Mouse (Mus musculus) heart, adult 2 months (tissue): ENCODE results near the gene Acta1. TPM values are rescaled to one million over a fixed set of nuclear protein-coding genes. Genes with fewer than 3 reads are reported as not detected.
A peak's percentile ranks its signal among the peaks of the same experiment; 100 is the strongest.

Source experiments
- DNase-seq, 2 experiments: peaks; one replicate each; pipeline ENCODE4 v3.0.0; 2021
- H3K27ac ChIP-seq: fragments of 200-600 bp; 2 replicates; pipeline ENCODE4 v1.8.1; 2022
- H3K27me3 ChIP-seq: fragments of 200-500 bp; 2 replicates; pipeline ENCODE4 v1.6.1; 2012; ENCODE audit warnings: mild to moderate bottlenecking, low read length, inconsistent platforms, mixed read lengths; ENCODE audit not compliant: control insufficient read depth, insufficient read depth
- H3K36me3 ChIP-seq: fragments of 200-500 bp; 2 replicates; pipeline ENCODE4 v1.6.1; 2012; ENCODE audit warnings: low read length, inconsistent platforms; ENCODE audit not compliant: control insufficient read depth, insufficient read depth
- H3K4me1 ChIP-seq: fragments of 200-500 bp; 2 replicates; pipeline ENCODE4 v1.6.1; 2011; ENCODE audit warnings: low read length; ENCODE audit not compliant: control insufficient read depth, insufficient read depth
- H3K4me3 ChIP-seq: fragments of 200-600 bp; 2 replicates; pipeline ENCODE4 v1.8.1; 2022
- H3K79me2 ChIP-seq: fragments of 200-500 bp; replicated peaks from 2 replicates; pipeline ENCODE4 v1.6.1; 2012; ENCODE audit warnings: mild to moderate bottlenecking, inconsistent platforms, low read length, moderate library complexity, mixed read lengths; ENCODE audit not compliant: control insufficient read depth, insufficient read depth
- H3K9ac ChIP-seq: fragments of 200-500 bp; 2 replicates; pipeline ENCODE4 v1.6.1; 2012; ENCODE audit warnings: low read depth, mild to moderate bottlenecking, control low read depth, inconsistent platforms, low read length, mixed read lengths
- CTCF ChIP-seq: fragments of 200-600 bp; IDR thresholded peaks from 2 replicates; pipeline ENCODE4 v1.8.1; 2022; ENCODE audit warnings: antibody characterized with exemption, mild to moderate bottlenecking, moderate library complexity
- EP300 ChIP-seq: fragments of 200-500 bp; IDR thresholded peaks from 2 replicates; pipeline ENCODE4 v1.6.1; 2011; ENCODE audit warnings: low read depth, low read length, control low read depth; ENCODE audit not compliant: insufficient read depth
- POLR2A ChIP-seq: fragments of 200-500 bp; IDR thresholded peaks from 2 replicates; pipeline ENCODE4 v1.6.1; 2011; ENCODE audit warnings: mild to moderate bottlenecking, low read depth, low read length, control low read depth; ENCODE audit not compliant: insufficient read depth
- WGBS: fragments of 180-500 bp; shearing (Covaris S2); methylation state at CpG from one replicate; pipeline ENCODE4 v1.1.7; 2018; 5-methylcytosine and 5-hydroxymethylcytosine counted together
- intact Hi-C: fragments of 180-260 bp; cut with DNase I; formaldehyde crosslinking; loops from one replicate; pipeline ENCODE4 v1.15.1; 2025
- polyA plus RNA-seq: library from polyadenylated mRNA; depleted of rRNA; stranded (reverse); fragments of >200 nt; gene quantifications from 2 replicates; pipeline ENCODE4 v1.2.3, GENCODE M21; 2012
- total RNA-seq, 2 experiments: library from RNA; stranded (reverse); gene quantifications; 2 replicates each; pipeline ENCODE4 v1.2.3; 2021

Acta1 gene
- total and polyA plus RNA-seq, 3 experiments, result 229 to 1,757 (median 294) TPM

GRCm38 (mm10) chr8:123887956-123888355 is 6.6 kb downstream of the Acta1 start:
- Histone ChIP-seq H3K79me2 (no peaks in the 10 kb centered on the region), H3K9ac (no peak overlapping the region), H3K27ac (no peak overlapping the region), H3K27me3 (peaks cover 7% of the 10 kb centered on the region), H3K4me1 (no peaks in the 10 kb centered on the region), H3K4me3 (no peak overlapping the region), H3K36me3 (no peaks in the 10 kb centered on the region)
- no peak for DNase-seq
- TF ChIP-seq POLR2A (no peak), CTCF (no peak), EP300 (no peak)
- intact Hi-C loops, result no loop called here
- WGBS, result 61% methylated on average over 2 of the region's 2 CpGs

- intact Hi-C loops, result no loop called here
- Histone ChIP-seq H3K27me3 (peaks cover 4% of the 10 kb centered on the region), H3K27ac (no peak overlapping the region)
These were observed 7.4 kb downstream of the Acta1 start for GRCm38 (mm10) chr8:123887163-123887562.

GRCm38 (mm10) chr8:123884721-123885565 is 9.6 kb downstream of the Acta1 start:
- no peak for DNase-seq
- intact Hi-C loops, result no loop called here
- 9% methylated on average over 14 of the region's 14 CpGs for WGBS
- no peaks in the 10 kb centered on the region for H3K4me1 ChIP-seq
- no peak overlapping the region for H3K4me3 ChIP-seq
- TF ChIP-seq POLR2A (no peak), EP300 (no peak), CTCF (no peak)
- H3K9ac ChIP-seq, result no peak overlapping the region
- no peaks in the 10 kb centered on the region for H3K27me3 ChIP-seq
- H3K27ac ChIP-seq, result no peak overlapping the region
- H3K79me2 ChIP-seq, result no peaks in the 10 kb centered on the region
- H3K36me3 ChIP-seq, result no peaks in the 10 kb centered on the region

More at GRCm38 (mm10) chr8:123887163-123887562, 7.4 kb downstream of the Acta1 start:
- no peaks in the 10 kb centered on the region for H3K36me3 ChIP-seq
- TF ChIP-seq POLR2A (no peak), EP300 (no peak), CTCF (no peak)
- H3K4me1 ChIP-seq, result no peaks in the 10 kb centered on the region
- no peak overlapping the region for H3K9ac ChIP-seq
- no peak for DNase-seq
- no peaks in the 10 kb centered on the region for H3K79me2 ChIP-seq
- no peak overlapping the region for H3K4me3 ChIP-seq
- WGBS, result 93% methylated on average over 4 of the region's 4 CpGs

- H3K4me1 ChIP-seq, result no peaks in the 10 kb centered on the region
- peak in 1 of 2 experiments; percentile 32 for DNase-seq
- 63% methylated on average over 4 of the region's 4 CpGs for WGBS
- H3K27ac ChIP-seq, result no peak overlapping the region
- H3K4me3 ChIP-seq, result no peak overlapping the region
- H3K36me3 ChIP-seq, result no peaks in the 10 kb centered on the region
- no peak for TF ChIP-seq POLR2A
- TF ChIP-seq EP300, result no peak
- no peak for TF ChIP-seq CTCF
- no peaks in the 10 kb centered on the region for H3K79me2 ChIP-seq
- H3K9ac ChIP-seq, result no peak overlapping the region
- intact Hi-C loops, result no loop called here
- H3K27me3 ChIP-seq, result no peaks in the 10 kb centered on the region
These were observed 11.5 kb downstream of the Acta1 start for GRCm38 (mm10) chr8:123883094-123883493.

GRCm38 (mm10) chr8:123882412-123882811 is 12.1 kb downstream of the Acta1 start:
- H3K4me3 ChIP-seq, result no peak overlapping the region
- WGBS, result 48% methylated on average over 2 of the region's 2 CpGs
- DNase-seq, result no peak
- H3K4me1 ChIP-seq, result no peaks in the 10 kb centered on the region
- TF ChIP-seq POLR2A (no peak), EP300 (no peak), CTCF (no peak)
- no peak overlapping the region for H3K9ac ChIP-seq
- intact Hi-C loops, result no loop called here
- no peaks in the 10 kb centered on the region for H3K79me2 ChIP-seq
- H3K36me3 ChIP-seq, result no peaks in the 10 kb centered on the region
- H3K27ac ChIP-seq, result no peak overlapping the region
- no peaks in the 10 kb centered on the region for H3K27me3 ChIP-seq

GRCm38 (mm10) chr8:123880821-123881350 is 13.7 kb downstream of the Acta1 start:
- no peak for TF ChIP-seq POLR2A
- TF ChIP-seq CTCF, result no peak
- TF ChIP-seq EP300, result no peak
- Histone ChIP-seq H3K27me3 (no peaks in the 10 kb centered on the region), H3K27ac (no peak overlapping the region), H3K4me1 (no peaks in the 10 kb centered on the region), H3K4me3 (no peak overlapping the region), H3K9ac (no peak overlapping the region), H3K79me2 (no peaks in the 10 kb centered on the region), H3K36me3 (no peaks in the 10 kb centered on the region)
- WGBS, result 28% methylated on average over 4 of the region's 4 CpGs
- intact Hi-C loops, result no loop called here
- no peak for DNase-seq
